Mouse (Mus musculus): ENCODE results near the gene BC049352. TPM values are rescaled to one million over a fixed set of nuclear protein-coding genes. Genes with fewer than 3 reads are reported as not detected.
A peak's percentile ranks its signal among the peaks of the same experiment; 100 is the strongest.

Gene BC049352
- total RNA-seq, 2 experiments from 2014 or later = not detected

- DNase-seq = no peak
- intact Hi-C loops (cut with DNase I) = no loop called here
Observed at GRCm38 (mm10) chr9:45188570-45189563, 7.1 kb downstream of the BC049352 start.

GRCm38 (mm10) chr9:45189661-45190174 is 7.9 kb downstream of the BC049352 start:
- intact Hi-C loops (cut with DNase I) = no loop called here
- DNase-seq = no peak

GRCm38 (mm10) chr9:45195468-45195867 is 13.7 kb downstream of the BC049352 start:
- DNase-seq = no peak
- intact Hi-C loops (cut with DNase I) = no loop called here

GRCm38 (mm10) chr9:45196125-45196830 is 14.5 kb downstream of the BC049352 start:
- intact Hi-C loops (cut with DNase I) = no loop called here
- DNase-seq = no peak

- intact Hi-C loops (cut with DNase I) = no loop called here
- no peak for DNase-seq
Observed at GRCm38 (mm10) chr9:45197549-45197948, 15.7 kb downstream of the BC049352 start.

- intact Hi-C loops (cut with DNase I) = no loop called here
- DNase-seq = no peak
Observed at GRCm38 (mm10) chr9:45201319-45201947, 19.6 kb downstream of the BC049352 start.

GRCm38 (mm10) chr9:45202021-45202798 is 20.4 kb downstream of the BC049352 start:
- intact Hi-C loops (cut with DNase I) = no loop called here
- DNase-seq = no peak

GRCm38 (mm10) chr9:45203797-45204410 is 22.1 kb downstream of the BC049352 start, which contains the start of gene Tmprss4:
Gene Tmprss4 (minus strand): TSS chr9:45204092.
- intact Hi-C loops (cut with DNase I) = no loop called here

GRCm38 (mm10) chr9:45205143-45205542 is 23.3 kb downstream of the BC049352 start:
- intact Hi-C loops (cut with DNase I) = no loop called here
- DNase-seq = no peak

More at GRCm38 (mm10) chr9:45203797-45204410, 22.1 kb downstream of the BC049352 start, which contains the start of gene Tmprss4:
- DNase-seq = no peak

- DNase-seq = no peak
- intact Hi-C loops (cut with DNase I) = no loop called here
Observed at GRCm38 (mm10) chr9:45206121-45206520, 24.3 kb downstream of the BC049352 start.

GRCm38 (mm10) chr9:45207015-45207743 is 25.4 kb downstream of the BC049352 start:
- no peak for DNase-seq
- intact Hi-C loops (cut with DNase I) = no loop called here

- intact Hi-C loops (cut with DNase I) = no loop called here
- DNase-seq = no peak
Observed at GRCm38 (mm10) chr9:45212001-45212400, 30.2 kb downstream of the BC049352 start.

- no peak for DNase-seq
- intact Hi-C loops (cut with DNase I) = no loop called here
Observed at GRCm38 (mm10) chr9:45215526-45216179, 33.8 kb downstream of the BC049352 start.

- intact Hi-C loops (cut with DNase I) = loop anchor here (2.0 kb wide), 2 partner anchors 81 to 197 kb away; no protein-coding TSS in a partner anchor
- no peak for DNase-seq
Observed at GRCm38 (mm10) chr9:45219644-45220043, 37.8 kb downstream of the BC049352 start.

- DNase-seq = peak; percentile 87 to 92
- intact Hi-C loops (cut with DNase I) = loop anchor here (1.0 to 2.0 kb wide), 3 partner anchors 79 to 195 kb away; no protein-coding TSS in a partner anchor
Observed at GRCm38 (mm10) chr9:45221567-45221966, 39.8 kb downstream of the BC049352 start.

- intact Hi-C loops (cut with DNase I) = no loop called here
Observed at GRCm38 (mm10) chr9:45229359-45229758, 47.6 kb downstream of the BC049352 start.

GRCm38 (mm10) chr9:45235668-45236227 is 53.9 kb downstream of the BC049352 start:
- no peak for DNase-seq
- intact Hi-C loops (cut with DNase I) = no loop called here

More at GRCm38 (mm10) chr9:45229359-45229758, 47.6 kb downstream of the BC049352 start:
- DNase-seq = no peak

GRCm38 (mm10) chr9:45236744-45237143 is 54.9 kb downstream of the BC049352 start:
- intact Hi-C loops (cut with DNase I) = no loop called here
- DNase-seq = no peak

Measured in heart, postnatal 36 days (tissue).